Mouse (Mus musculus) limb, embryonic 14.5 days (tissue): ENCODE measurements around the gene Tet1. TPM values are rescaled to one million over a fixed set of nuclear protein-coding genes. Genes with fewer than 3 reads are reported as not detected.

Experiments used
- ATAC-seq: fragments of 200-750 bp; cut with Nextera tagmentation; 2 replicates; pipeline ENCODE4 v1.8.0; 2017; ENCODE audit warnings: low read depth, moderate number of reproducible peaks, moderate TSS enrichment; ENCODE audit not compliant: low FRiP score
- DNase-seq: peaks from one replicate; pipeline ENCODE4 v3.0.0-alpha.2; 2015; ENCODE audit warnings: low spot score
- H3K27ac ChIP-seq: fragments of 300-500 bp; sonication (generic); replicated peaks from 2 replicates; pipeline ENCODE4 v1.5.1; 2014; ENCODE audit warnings: low read depth, mild to moderate bottlenecking, low read length, moderate library complexity, mixed read lengths
- H3K27me3 ChIP-seq: fragments of 300-500 bp; sonication (generic); 2 replicates; pipeline ENCODE4 v1.6.1; 2014; ENCODE audit warnings: low read length, mixed read lengths; ENCODE audit not compliant: control insufficient read depth, insufficient read depth
- H3K36me3 ChIP-seq: fragments of 300-500 bp; sonication (generic); 2 replicates; pipeline ENCODE4 v1.6.1; 2014; ENCODE audit warnings: mild to moderate bottlenecking, low read length, moderate library complexity, mixed read lengths; ENCODE audit not compliant: control insufficient read depth, insufficient read depth
- H3K4me1 ChIP-seq: fragments of 300-500 bp; sonication (generic); 2 replicates; pipeline ENCODE4 v1.6.1; 2014; ENCODE audit warnings: antibody characterized with exemption, low read length, mixed read lengths; ENCODE audit not compliant: control insufficient read depth, insufficient read depth
- H3K4me2 ChIP-seq: fragments of 300-500 bp; sonication (generic); replicated peaks from 2 replicates; pipeline ENCODE4 v1.6.1; 2014; ENCODE audit warnings: low read depth, mild to moderate bottlenecking, low read length, moderate library complexity; ENCODE audit not compliant: severe bottlenecking
- H3K4me3 ChIP-seq: fragments of 300-500 bp; sonication (generic); replicated peaks from 2 replicates; pipeline ENCODE4 v1.5.1; 2014; ENCODE audit warnings: low read length
- H3K9ac ChIP-seq: fragments of 300-500 bp; sonication (generic); 2 replicates; pipeline ENCODE4 v1.6.1; 2014; ENCODE audit warnings: mild to moderate bottlenecking, low read depth, low read length, moderate library complexity; ENCODE audit not compliant: severe bottlenecking
- H3K9me3 ChIP-seq: fragments of 300-500 bp; sonication (generic); 2 replicates; pipeline ENCODE4 v1.6.1; 2016; ENCODE audit warnings: low read length; ENCODE audit not compliant: control insufficient read depth
- POLR2A ChIP-seq: fragments of 200-500 bp; IDR thresholded peaks from 2 replicates; pipeline ENCODE4 v1.8.0; 2012; ENCODE audit warnings: inconsistent platforms, mild to moderate bottlenecking, moderate library complexity, borderline replicate concordance; ENCODE audit not compliant: insufficient read depth, insufficient read length; ENCODE audit errors: extremely low read depth
- WGBS: fragments of 180-500 bp; shearing (Covaris S2); extraction: QIAGEN DNeasy Blood & Tissue Kit; methylation state at CpG from one replicate; pipeline ENCODE4 v1.1.7; 2014; 5-methylcytosine and 5-hydroxymethylcytosine counted together
- polyA plus RNA-seq, 2 experiments: library from polyadenylated mRNA; depleted of rRNA in 1 of 2; stranded (reverse) in 1 of 2; unstranded in 1 of 2; fragments of >200 nt; fragmentation: Nextera tagmentation in 1 of 2; extraction: Ambion mirVana in 1 of 2; gene quantifications; 2 replicates each; pipeline versions ENCODE4 v1.2.1 to v1.2.3; 2012 to 2014

The Tet1 gene
- polyA plus RNA-seq, 2 experiments: 5.2 to 30.7 TPM

GRCm38 (mm10) chr10:62906336-62906735, 2.5 kb downstream of the Tet1 start:
- DNase-seq: no peak
- no peak overlapping the region for H3K4me3 ChIP-seq
- H3K36me3 ChIP-seq: no peaks in the 10 kb centered on the region
- H3K9me3 ChIP-seq: no peaks in the 10 kb centered on the region
- no peaks in the 10 kb centered on the region for H3K4me1 ChIP-seq
- TF ChIP-seq POLR2A: no peak
- no peak overlapping the region for H3K27ac ChIP-seq
- H3K27me3 ChIP-seq: no peaks in the 10 kb centered on the region
- H3K4me2 ChIP-seq: no peak overlapping the region
- ATAC-seq: no peak
- WGBS: 92% methylated on average over 7 of the region's 7 CpGs
- H3K9ac ChIP-seq: no peak overlapping the region

GRCm38 (mm10) chr10:62902829-62903228, 6.0 kb downstream of the Tet1 start:
- Histone ChIP-seq H3K9me3 (no peaks in the 10 kb centered on the region), H3K4me1 (no peaks in the 10 kb centered on the region), H3K9ac (no peak overlapping the region), H3K27me3 (no peaks in the 10 kb centered on the region), H3K36me3 (no peaks in the 10 kb centered on the region), H3K4me2 (no peak overlapping the region), H3K27ac (no peak overlapping the region), H3K4me3 (no peak overlapping the region)
- WGBS: 55% methylated on average over 1 of the region's 1 CpGs
- ATAC-seq (no peak), DNase-seq (no peak)
- TF ChIP-seq POLR2A: no peak

GRCm38 (mm10) chr10:62901826-62902225, 7.0 kb downstream of the Tet1 start:
- Histone ChIP-seq H3K9ac (no peak overlapping the region), H3K27ac (no peak overlapping the region), H3K9me3 (no peaks in the 10 kb centered on the region), H3K27me3 (no peaks in the 10 kb centered on the region), H3K36me3 (no peaks in the 10 kb centered on the region), H3K4me1 (no peaks in the 10 kb centered on the region), H3K4me3 (no peak overlapping the region), H3K4me2 (no peak overlapping the region)
- ATAC-seq (no peak), DNase-seq (no peak)
- WGBS: 37% methylated on average over 8 of the region's 8 CpGs
- TF ChIP-seq POLR2A: no peak

DNA sequence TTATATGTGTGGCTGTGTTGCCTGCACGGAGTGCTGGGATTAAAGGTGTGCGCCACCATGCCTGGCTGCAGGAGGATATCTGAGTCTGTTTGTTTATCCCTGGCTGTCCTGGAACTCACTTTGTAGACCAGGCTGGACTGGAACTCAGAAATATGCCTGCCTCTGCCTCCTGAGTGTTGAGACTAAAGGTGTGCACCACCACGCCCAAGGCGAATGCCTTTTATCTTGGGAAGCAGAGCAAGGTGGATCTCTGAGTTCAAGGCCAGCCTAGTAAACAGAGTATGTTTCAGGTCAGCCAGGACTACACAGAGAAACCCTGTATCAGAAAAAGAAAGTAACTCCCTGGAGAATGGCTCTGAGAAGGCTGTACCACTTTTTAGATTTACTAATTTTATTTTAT, 8.7 kb downstream of the Tet1 start:
- Histone ChIP-seq H3K9me3 (no peaks in the 10 kb centered on the region), H3K4me3 (no peak overlapping the region), H3K27me3 (no peaks in the 10 kb centered on the region), H3K27ac (no peak overlapping the region), H3K4me1 (no peaks in the 10 kb centered on the region), H3K9ac (no peak overlapping the region), H3K36me3 (no peaks in the 10 kb centered on the region), H3K4me2 (no peak overlapping the region)
- no peak for ATAC-seq
- no peak for TF ChIP-seq POLR2A
- 94% methylated on average over 4 of the region's 4 CpGs for WGBS
- no peak for DNase-seq

DNA sequence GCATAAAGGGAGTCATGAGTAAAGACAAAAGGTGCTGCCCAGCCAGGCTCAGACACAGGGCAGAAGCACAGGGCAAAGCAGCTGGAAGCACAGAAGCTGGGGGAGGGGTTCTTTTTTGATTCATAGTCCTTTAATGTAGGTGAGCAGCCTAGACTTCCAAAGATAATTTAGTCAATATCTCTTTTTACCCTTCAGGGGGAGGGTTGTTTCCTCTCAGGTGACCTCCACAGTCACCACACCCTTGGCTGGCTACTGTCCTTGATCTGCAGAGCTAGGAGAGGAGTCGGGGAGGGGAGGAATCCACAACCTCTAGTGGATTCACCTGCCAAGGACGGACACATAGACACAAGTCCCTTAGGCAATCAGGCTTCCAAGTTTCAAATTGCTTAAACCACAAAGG, 10.7 kb downstream of the Tet1 start:
- Histone ChIP-seq H3K9me3 (no peaks in the 10 kb centered on the region), H3K4me2 (no peak overlapping the region), H3K27me3 (no peaks in the 10 kb centered on the region), H3K4me1 (no peaks in the 10 kb centered on the region), H3K27ac (no peak overlapping the region), H3K4me3 (no peak overlapping the region), H3K36me3 (no peaks in the 10 kb centered on the region), H3K9ac (no peak overlapping the region)
- ATAC-seq: no peak
- DNase-seq: no peak
- WGBS: 88% methylated on average over 2 of the region's 2 CpGs
- TF ChIP-seq POLR2A: no peak

DNA sequence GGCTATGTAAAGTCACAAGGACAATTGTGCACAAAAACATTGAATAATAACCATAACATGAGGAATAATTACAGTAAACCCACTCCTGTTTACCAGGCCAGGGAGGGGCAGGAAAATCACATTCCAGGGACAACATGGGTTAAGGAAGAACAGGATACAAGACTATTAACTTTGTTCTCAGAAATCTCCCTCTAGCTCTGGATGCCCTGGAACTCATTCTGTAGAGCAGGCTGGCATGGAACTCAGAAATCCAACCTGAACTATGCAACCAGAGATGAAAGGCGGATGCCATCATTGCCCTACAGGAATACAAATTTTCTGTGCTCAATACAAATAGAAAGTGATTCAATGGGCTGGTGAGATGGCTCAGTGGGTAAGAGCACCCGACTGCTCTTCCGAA, 11.4 kb downstream of the Tet1 start:
- ATAC-seq: no peak
- Histone ChIP-seq H3K9me3 (no peaks in the 10 kb centered on the region), H3K36me3 (no peaks in the 10 kb centered on the region), H3K4me2 (no peak overlapping the region), H3K4me1 (no peaks in the 10 kb centered on the region), H3K4me3 (no peak overlapping the region), H3K27me3 (no peaks in the 10 kb centered on the region), H3K27ac (no peak overlapping the region), H3K9ac (no peak overlapping the region)
- WGBS: 91% methylated on average over 3 of the region's 3 CpGs
- TF ChIP-seq POLR2A: no peak
- DNase-seq: no peak
